Mouse (Mus musculus) stomach, embryonic 16.5 days (tissue): ENCODE data around the gene Zfp988. TPM values are rescaled to one million over a fixed set of nuclear protein-coding genes. Genes with fewer than 3 reads are reported as not detected.
A peak's percentile ranks its signal among the peaks of the same experiment; 100 is the strongest.
"Not testable (repeated sequence)": the region's sequence is repeated elsewhere in the genome, so short reads cannot be mapped to it uniquely, and the experiment has no call there.

ENCODE experiments used
- ATAC-seq: fragments of 200-750 bp; cut with Nextera tagmentation; 2 replicates; pipeline ENCODE4 v1.8.0; 2017; ENCODE audit warnings: moderate number of reproducible peaks, moderate TSS enrichment; ENCODE audit not compliant: insufficient read depth, low FRiP score
- H3K27ac ChIP-seq: fragments of 300-500 bp; sonication (generic); 2 replicates; pipeline ENCODE4 v1.5.1; 2014; ENCODE audit warnings: low read length
- H3K27me3 ChIP-seq: fragments of 300-500 bp; sonication (generic); 2 replicates; pipeline ENCODE4 v1.6.1; 2014; ENCODE audit warnings: low read length, control low read depth, mixed read lengths; ENCODE audit not compliant: control insufficient read depth, insufficient read depth
- H3K36me3 ChIP-seq: fragments of 300-500 bp; sonication (generic); 2 replicates; pipeline ENCODE4 v1.6.1; 2014; ENCODE audit warnings: low read length; ENCODE audit not compliant: control insufficient read depth, insufficient read depth
- H3K4me1 ChIP-seq: fragments of 300-500 bp; sonication (generic); 2 replicates; pipeline ENCODE4 v1.6.1; 2014; ENCODE audit warnings: low read length, control low read depth, mixed read lengths; ENCODE audit not compliant: control insufficient read depth, insufficient read depth
- H3K4me2 ChIP-seq: fragments of 300-500 bp; sonication (generic); 2 replicates; pipeline ENCODE4 v1.6.1; 2014; ENCODE audit warnings: low read depth, low read length, mixed read lengths
- H3K4me3 ChIP-seq: fragments of 300-500 bp; sonication (generic); replicated peaks from 2 replicates; pipeline ENCODE4 v1.5.1; 2014; ENCODE audit warnings: mild to moderate bottlenecking, low read length
- H3K9ac ChIP-seq: fragments of 300-500 bp; sonication (generic); 2 replicates; pipeline ENCODE4 v1.6.1; 2014; ENCODE audit warnings: low read length
- H3K9me3 ChIP-seq: fragments of 300-500 bp; sonication (generic); replicated peaks from 2 replicates; pipeline ENCODE4 v1.6.1; 2016; ENCODE audit warnings: low read length, control low read depth; ENCODE audit not compliant: control insufficient read depth
- WGBS: fragments of 180-500 bp; shearing (Covaris S2); extraction: QIAGEN DNeasy Blood & Tissue Kit; methylation state at CpG from one replicate; pipeline ENCODE4 v1.1.7; 2014; 5-methylcytosine and 5-hydroxymethylcytosine counted together
- polyA plus RNA-seq: library from polyadenylated mRNA; unstranded; fragments of >200 nt; fragmentation: Nextera tagmentation; extraction: Ambion mirVana; gene quantifications from 2 replicates; pipeline ENCODE4 v1.2.1, GENCODE M21; 2015

Zfp988 gene
- polyA plus RNA-seq, 1 experiment from 2014 or later, result 0.18 TPM

DNA sequence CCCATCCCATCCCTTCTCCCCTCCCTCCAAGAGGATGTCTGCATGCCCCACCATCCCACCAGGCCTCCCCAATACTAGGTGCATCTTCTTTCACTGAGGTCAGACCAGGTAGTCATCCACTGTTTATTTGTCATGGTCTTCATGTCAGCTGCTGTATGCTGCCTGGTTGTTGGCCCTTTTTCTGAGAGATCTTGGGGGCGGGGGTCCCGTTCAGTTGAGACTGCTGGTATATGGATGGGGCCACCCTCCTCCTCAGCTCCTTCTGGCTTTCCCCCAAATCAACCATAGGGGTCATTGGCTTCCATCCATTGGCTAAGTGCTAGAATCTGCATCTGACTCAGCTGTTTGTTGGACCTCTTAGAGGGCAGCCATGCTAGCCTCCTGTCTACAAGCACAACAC is 64.1 kb downstream of the Zfp988 start:
- not testable (repeated sequence) for H3K4me1 ChIP-seq, H3K27ac ChIP-seq, H3K9me3 ChIP-seq, H3K4me3 ChIP-seq, H3K4me2 ChIP-seq, H3K9ac ChIP-seq, H3K36me3 ChIP-seq, H3K27me3 ChIP-seq
- WGBS, result no CpG with 5 or more reads among the region's 2 CpGs
- ATAC-seq, result peak; percentile 69

DNA sequence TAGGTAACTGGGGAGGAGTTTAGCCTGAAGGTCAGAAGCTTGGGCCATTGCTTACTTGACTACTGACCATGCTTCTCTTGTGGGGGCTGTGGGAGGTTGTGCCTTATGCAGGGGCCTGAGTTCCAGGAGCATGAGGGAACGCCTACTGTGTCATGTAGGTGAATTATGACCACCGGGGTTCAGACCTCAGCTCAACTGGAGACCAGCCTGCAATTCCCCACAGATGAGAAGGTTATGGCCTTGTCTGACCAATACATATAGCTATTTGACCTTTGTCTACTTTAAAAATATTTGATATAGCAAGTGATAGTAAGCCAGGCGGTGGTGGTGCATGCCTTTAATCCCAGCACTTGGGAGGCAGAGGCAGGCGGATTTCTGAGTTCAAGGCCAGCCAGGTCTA is 77.7 kb downstream of the Zfp988 start:
- H3K9ac ChIP-seq, H3K4me3 ChIP-seq, H3K4me1 ChIP-seq, ATAC-seq, H3K27me3 ChIP-seq, H3K9me3 ChIP-seq, H3K27ac ChIP-seq, H3K36me3 ChIP-seq, H3K4me2 ChIP-seq: not testable (repeated sequence)
- WGBS, result 83% methylated on average over 2 of the region's 4 CpGs

Other genes starting within 250 kb of the Zfp988 start
- 5.2 and 6.7 TPM in 2 replicates for gene Zfp991, start 173.6 kb upstream of the Zfp988 start, polyA plus RNA-seq
- gene Zfp978, start 55.6 kb downstream of the Zfp988 start, polyA plus RNA-seq, result not detected in 2 replicates
- 3.9 and 4.8 TPM in 2 replicates for gene Zfp982, start 186.7 kb downstream of the Zfp988 start, polyA plus RNA-seq
- 0.20 and 0.25 TPM in 2 replicates for gene Gm16503, start 234.5 kb downstream of the Zfp988 start, polyA plus RNA-seq
- gene Zfp985, start 247.6 kb downstream of the Zfp988 start, polyA plus RNA-seq, result 0.19 and 0.32 TPM in 2 replicates